Mouse (Mus musculus) layer of hippocampus, adult 11-12 months (tissue): Measurements from ENCODE around the gene Rassf4.

Source experiments
- DNase-seq: peaks from one replicate; pipeline ENCODE4 v3.0.0; 2022; ENCODE audit warnings: low spot score

Rassf4 gene

GRCm38 (mm10) chr6:116673471-116674282, at the start of gene Rassf4:
TSS of gene Rassf4 (minus strand) at chr6:116673952.
- peak; percentile 76 for DNase-seq

GRCm38 (mm10) chr6:116718920-116719319, 45.2 kb upstream of the Rassf4 start:
- DNase-seq = peak; percentile 35

DNA sequence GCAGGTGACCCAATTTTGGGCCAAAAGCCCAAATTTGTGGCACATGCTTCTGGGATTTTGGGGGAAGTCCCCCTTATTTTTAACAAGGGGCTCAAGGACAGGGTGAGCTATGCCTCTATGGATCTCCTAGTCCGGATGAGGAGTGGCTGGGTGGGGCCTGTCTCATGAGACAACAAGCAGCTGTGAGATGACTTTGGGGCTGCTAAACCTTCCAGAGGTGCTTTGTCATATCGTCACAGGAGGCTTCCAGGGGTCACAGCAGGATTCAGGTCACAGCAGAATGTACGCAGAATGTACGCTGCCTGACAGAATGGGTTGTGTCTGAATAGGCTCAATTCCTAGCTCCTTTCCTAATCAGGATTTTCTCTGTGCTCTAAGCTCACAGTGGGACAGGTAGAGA, 44.6 kb upstream of the Rassf4 start:
- DNase-seq = no peak

GRCm38 (mm10) chr6:116717851-116718250, 44.1 kb upstream of the Rassf4 start:
- no peak for DNase-seq

GRCm38 (mm10) chr6:116716666-116717065, 42.9 kb upstream of the Rassf4 start, which contains the start of gene Tmem72:
TSS of gene Tmem72 (minus strand) at chr6:116716913.
- no peak for DNase-seq

DNA sequence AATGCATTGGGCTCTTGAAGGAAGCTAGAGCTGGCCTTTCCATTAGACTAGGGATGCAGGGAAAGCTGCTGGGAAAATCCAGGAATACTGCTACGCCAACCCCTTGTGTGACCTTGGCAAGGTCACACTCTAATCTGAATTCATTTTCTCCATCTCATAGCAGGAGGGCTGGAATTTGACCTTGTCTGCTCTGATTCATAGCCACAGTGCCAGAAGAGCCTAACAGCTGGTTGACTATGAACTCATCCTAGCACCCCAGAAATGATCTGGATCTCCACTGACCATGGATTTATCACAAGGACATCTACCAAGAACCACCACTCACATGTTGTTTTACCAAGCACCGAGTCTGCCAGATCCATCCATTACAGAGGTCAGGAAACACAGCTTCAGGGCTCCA, 41.4 kb upstream of the Rassf4 start:
- DNase-seq = no peak

- DNase-seq = no peak
Observed at GRCm38 (mm10) chr6:116714576-116714975, 40.8 kb upstream of the Rassf4 start.

DNA sequence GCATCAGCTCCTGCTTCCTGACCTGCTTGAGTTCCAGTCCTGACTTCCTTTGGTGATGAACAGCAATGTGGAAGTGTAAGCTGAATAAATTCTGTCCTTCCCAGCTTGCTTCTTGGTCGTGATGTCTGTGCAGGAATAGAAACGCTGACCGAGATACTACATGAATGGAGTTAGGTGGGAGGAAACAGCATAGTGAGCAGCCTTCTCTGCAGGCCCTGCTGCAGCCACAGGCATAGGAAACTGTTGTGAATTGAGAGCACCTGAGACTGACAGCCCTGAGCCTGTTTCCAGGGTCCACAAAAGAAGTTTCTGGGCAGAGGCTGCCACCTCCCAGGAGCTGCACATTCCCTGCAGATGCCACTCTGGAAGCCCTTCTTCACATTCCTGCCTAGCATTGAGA, 40.2 kb upstream of the Rassf4 start:
- no peak for DNase-seq

GRCm38 (mm10) chr6:116712503-116712902, 38.8 kb upstream of the Rassf4 start:
- no peak for DNase-seq

DNA sequence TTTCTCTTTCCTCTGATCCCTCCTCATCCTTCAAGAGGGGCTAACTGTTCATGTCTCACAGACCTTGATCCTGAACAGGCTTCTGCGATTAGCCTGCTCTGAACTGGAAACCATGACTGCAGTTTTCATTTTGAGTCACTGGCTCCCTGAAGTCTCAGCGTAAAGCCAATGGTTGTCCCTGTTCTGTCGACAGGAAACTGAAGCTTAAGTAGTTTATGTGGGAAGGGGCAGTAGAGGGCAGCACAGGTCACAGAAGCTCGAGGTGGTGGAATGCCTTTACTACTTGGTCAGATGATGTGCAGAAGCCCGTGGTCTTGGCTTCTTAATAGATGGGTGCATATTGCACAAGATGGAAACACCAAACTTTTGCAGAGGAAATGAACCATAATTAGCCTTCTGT, 38.3 kb upstream of the Rassf4 start:
- DNase-seq = no peak

DNA sequence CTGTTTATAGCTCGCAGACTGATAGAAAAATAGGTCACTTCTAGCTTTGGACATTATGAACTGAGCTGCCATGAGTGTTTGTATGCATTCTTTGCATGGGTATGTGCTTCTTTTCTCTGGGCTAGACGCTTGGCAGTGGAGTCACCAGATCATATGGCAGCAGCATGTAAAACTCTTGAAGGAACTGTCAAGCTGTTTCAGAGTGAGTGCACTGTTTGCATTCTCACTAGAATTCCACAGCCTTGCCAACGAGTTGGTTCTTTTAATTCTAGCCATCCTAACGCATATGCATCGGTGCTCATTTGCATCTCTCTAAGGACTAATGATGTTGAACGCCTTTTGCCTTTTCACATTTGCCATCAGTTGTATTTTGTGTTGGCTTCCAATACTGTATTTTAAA, 30.6 kb upstream of the Rassf4 start:
- DNase-seq = no peak

- DNase-seq = no peak
Observed at GRCm38 (mm10) chr6:116700821-116701220, 27.1 kb upstream of the Rassf4 start.

DNA sequence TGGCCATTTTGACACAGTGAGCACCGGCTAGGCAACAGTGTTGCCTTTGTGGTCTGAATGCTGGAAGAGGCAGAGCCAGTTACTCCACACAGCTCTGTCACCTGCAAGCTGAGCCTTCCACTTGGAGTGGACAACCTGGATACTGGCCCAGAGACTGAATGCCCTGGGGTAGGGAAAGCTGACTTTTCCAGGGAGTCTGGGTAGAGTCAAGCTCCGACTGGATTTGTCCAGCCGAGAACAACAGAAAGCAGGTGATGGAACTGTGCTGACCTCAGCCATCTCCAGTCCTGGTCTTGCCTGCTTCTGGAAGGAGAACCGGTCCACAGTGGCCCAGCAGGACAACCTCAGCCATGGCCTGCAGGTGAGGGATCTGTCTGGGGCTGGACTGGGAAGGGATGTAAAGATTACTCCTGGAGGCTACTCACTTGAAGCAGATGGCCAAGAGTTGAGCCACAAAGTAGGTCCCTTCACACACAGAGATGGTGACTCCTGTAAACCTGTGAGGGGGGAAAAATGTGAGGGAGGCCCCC, 24.2 kb upstream of the Rassf4 start:
- DNase-seq = no peak

- no peak for DNase-seq
Observed at GRCm38 (mm10) chr6:116697413-116697812, 23.7 kb upstream of the Rassf4 start.

DNA sequence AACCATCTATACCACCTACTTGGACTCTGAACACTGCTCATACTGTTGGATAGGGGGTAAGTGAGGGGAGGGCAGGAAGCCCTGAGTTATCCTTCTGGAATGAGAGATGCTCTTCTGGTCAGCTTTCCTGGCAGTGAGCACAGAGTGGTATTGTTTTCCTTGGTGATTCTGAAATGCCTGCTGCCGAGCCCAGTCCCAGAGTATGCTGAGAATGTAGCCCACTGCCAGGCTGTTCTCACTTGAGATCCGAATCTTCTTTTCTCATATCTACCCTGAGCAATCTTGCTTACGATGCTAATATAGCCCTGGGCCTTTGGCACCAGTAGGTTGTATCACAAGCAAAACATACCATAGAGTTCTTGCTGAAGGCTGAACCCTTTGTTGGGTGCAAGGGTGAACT, 20.6 kb upstream of the Rassf4 start:
- DNase-seq = no peak

GRCm38 (mm10) chr6:116693639-116694038, 19.9 kb upstream of the Rassf4 start:
- DNase-seq = no peak

DNA sequence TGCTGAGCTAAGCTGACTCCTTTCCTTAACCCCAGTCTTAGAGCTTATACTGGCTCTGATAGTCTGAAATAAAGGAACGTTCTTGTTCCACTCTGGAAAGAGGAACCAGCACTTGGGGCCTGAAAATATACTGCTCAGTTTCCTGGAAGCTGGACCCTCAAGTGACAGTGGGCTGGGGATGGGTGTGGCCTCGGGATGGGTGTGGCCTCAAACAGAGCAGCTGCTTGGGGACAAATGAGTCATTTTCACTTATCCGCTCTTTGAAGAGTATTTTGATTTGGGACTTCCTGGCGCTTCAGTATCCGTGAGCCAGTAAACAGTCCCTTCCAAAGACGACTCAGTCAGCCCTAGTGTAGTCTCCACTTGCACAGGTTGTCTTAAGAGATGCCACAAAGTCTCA, 8.6 kb upstream of the Rassf4 start:
- peak; percentile 58 for DNase-seq

- DNase-seq = peak; percentile 46
Observed at GRCm38 (mm10) chr6:116679563-116680288, 6.0 kb upstream of the Rassf4 start.

GRCm38 (mm10) chr6:116677321-116677720, 3.6 kb upstream of the Rassf4 start:
- no peak for DNase-seq

DNA sequence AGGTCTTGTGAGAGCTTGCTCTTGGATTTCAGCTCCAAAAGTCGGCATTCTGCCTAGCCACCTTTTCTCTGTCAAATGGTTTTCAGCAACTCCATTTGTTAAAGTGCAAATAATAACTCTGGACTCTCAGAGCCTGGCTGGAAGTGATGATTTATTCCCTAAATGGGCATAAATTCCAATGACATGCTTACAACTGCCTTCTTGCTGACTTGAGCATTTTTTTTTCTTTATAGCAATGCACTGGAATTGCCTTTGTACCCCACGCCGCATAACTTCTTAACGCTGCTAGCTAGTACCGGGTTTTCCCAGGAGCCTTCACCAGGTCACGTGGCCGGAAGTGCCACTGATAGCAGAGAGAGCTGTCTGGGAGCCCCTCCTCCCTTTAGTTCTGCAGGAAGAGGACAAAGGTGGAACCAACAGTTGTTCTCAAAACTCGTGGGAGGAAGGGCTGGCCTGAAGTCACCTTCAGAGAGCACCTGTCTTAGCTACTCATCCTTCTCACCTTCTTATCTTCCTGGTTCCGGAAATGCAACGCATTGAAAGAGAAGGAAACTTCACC, 2.7 kb upstream of the Rassf4 start:
- no peak for DNase-seq

DNA sequence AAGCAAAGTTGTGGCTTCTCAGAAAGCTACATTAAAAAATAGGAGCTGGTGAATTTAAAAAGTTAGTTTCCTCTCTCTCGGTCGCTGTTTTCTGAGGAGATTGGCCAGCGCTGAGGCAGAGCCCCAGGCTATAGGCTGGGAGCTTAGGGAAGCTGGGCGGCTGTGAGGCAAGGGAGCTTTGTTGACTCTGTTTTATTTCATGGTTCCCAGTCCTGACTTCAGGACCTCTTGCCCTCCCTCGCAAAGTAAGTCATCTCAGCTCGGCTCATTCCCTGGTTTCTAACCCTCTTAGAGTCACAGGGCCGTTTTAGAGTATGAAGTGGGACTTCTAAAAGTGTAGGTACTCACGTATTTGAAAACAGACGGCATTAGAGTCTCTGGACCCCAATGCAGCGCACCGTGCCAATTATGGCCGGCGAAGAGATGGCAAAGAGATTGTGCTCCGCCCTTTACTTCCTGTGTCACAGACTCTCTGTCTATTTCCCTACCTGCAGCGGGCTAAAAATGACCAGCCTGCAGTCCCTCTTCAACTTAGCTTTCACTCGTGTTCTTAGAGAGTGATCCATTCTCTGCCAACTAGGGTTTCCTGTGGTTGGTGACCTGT, 633 bp upstream of the Rassf4 start:
- DNase-seq = no peak

DNA sequence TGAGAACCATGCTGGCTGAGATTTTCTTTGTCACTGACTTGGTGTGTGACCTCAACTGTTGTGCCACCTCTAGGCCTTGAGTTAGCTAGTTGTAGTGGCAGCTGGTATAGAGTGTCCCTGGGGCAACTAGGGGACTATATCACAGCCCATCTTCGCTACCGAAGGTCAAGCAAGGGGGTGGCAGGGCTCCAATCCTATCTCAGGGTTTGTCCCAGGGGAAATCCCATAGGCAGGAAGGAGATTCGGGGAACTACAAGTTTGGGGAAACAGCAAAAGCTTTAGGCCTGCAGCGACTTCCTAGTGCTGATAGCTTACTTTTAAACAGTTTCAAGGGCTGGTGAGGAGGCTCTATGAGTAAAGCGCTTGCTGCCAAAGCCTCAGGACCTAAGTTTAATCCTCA, 1.4 kb downstream of the Rassf4 start:
- no peak for DNase-seq
